Mouse (Mus musculus) spleen, postnatal 4 days (tissue): ENCODE results near the gene Wwp2.
A peak's percentile ranks its signal among the peaks of the same experiment; 100 is the strongest.
"Not testable (repeated sequence)": the region's sequence is repeated elsewhere in the genome, so short reads cannot be mapped to it uniquely, and the experiment has no call there.

ENCODE experiments used
- DNase-seq, 2 experiments: peaks; one replicate each; pipeline ENCODE4 v3.0.0; 2022; ENCODE audit warnings: low spot score in 2 of 2

Wwp2 gene

GRCm38 (mm10) chr8:107475613-107476012 lies 39.4 kb downstream of the Wwp2 start:
- DNase-seq, result no peak

- not testable (repeated sequence) for DNase-seq
These were observed 40.6 kb downstream of the Wwp2 start for GRCm38 (mm10) chr8:107476786-107477185.

- DNase-seq, result no peak
These were observed 42.6 kb downstream of the Wwp2 start for GRCm38 (mm10) chr8:107478728-107479127.

- no peak for DNase-seq
These were observed 44.3 kb downstream of the Wwp2 start for GRCm38 (mm10) chr8:107480436-107480835.

- no peak for DNase-seq
These were observed 47.1 kb downstream of the Wwp2 start for GRCm38 (mm10) chr8:107483250-107483649.

- no peak for DNase-seq
These were observed 48.8 kb downstream of the Wwp2 start for GRCm38 (mm10) chr8:107484956-107485355.

- no peak for DNase-seq
These were observed 52.4 kb downstream of the Wwp2 start for GRCm38 (mm10) chr8:107488551-107488950.

- DNase-seq, result no peak
These were observed 52.9 kb downstream of the Wwp2 start for GRCm38 (mm10) chr8:107489086-107489485.

- no peak for DNase-seq
These were observed 53.8 kb downstream of the Wwp2 start for GRCm38 (mm10) chr8:107489921-107490320.

- no peak for DNase-seq
These were observed 54.5 kb downstream of the Wwp2 start for GRCm38 (mm10) chr8:107490649-107491048.

- DNase-seq, result no peak
These were observed 55.0 kb downstream of the Wwp2 start for GRCm38 (mm10) chr8:107491212-107491611.

- DNase-seq, result no peak
These were observed 55.7 kb downstream of the Wwp2 start for GRCm38 (mm10) chr8:107491831-107492230.

GRCm38 (mm10) chr8:107492802-107493201 lies 56.6 kb downstream of the Wwp2 start:
- DNase-seq, result no peak

- DNase-seq, result no peak
These were observed 59.3 kb downstream of the Wwp2 start for GRCm38 (mm10) chr8:107495425-107495824.

GRCm38 (mm10) chr8:107497708-107498107 lies 61.5 kb downstream of the Wwp2 start:
- DNase-seq, result no peak

- no peak for DNase-seq
These were observed 62.2 kb downstream of the Wwp2 start for GRCm38 (mm10) chr8:107498390-107498789.

- no peak for DNase-seq
These were observed 62.6 kb downstream of the Wwp2 start for GRCm38 (mm10) chr8:107498806-107499205.

GRCm38 (mm10) chr8:107499519-107499918 lies 63.4 kb downstream of the Wwp2 start:
- no peak for DNase-seq

GRCm38 (mm10) chr8:107502407-107502806 lies 66.2 kb downstream of the Wwp2 start:
- no peak for DNase-seq

- peak in 1 of 2 experiments; percentile 31 for DNase-seq
These were observed 66.8 kb downstream of the Wwp2 start for GRCm38 (mm10) chr8:107502922-107503321.

GRCm38 (mm10) chr8:107503354-107503753 lies 67.2 kb downstream of the Wwp2 start:
- no peak for DNase-seq

- DNase-seq, result no peak
These were observed 68.2 kb downstream of the Wwp2 start for GRCm38 (mm10) chr8:107504239-107504985.

- no peak for DNase-seq
These were observed 69.1 kb downstream of the Wwp2 start for GRCm38 (mm10) chr8:107505271-107505670.

- no peak for DNase-seq
These were observed 70.9 kb downstream of the Wwp2 start for GRCm38 (mm10) chr8:107507019-107507418.
